Mouse (Mus musculus) gastrocnemius, postnatal 4 days (tissue): ENCODE measurements at regions not wholly inside any gene's neighbourhood (a gene's known extent, or its start where the extent isn't known, plus 50 kb on each side); places are given as distances from the start of the nearest gene placed in this dataset.

Source experiments
- DNase-seq, 2 experiments: peaks; one replicate each; pipeline ENCODE4 v3.0.0; 2021 to 2022; ENCODE audit warnings: low spot score in 2 of 2, mixed read lengths in 2 of 2

GRCm38 (mm10) chr13:42589136-42589535 is 91.3 kb upstream of the Phactr1 start:
- DNase-seq: no peak

GRCm38 (mm10) chr13:42589607-42590006 is 90.8 kb upstream of the Phactr1 start:
- DNase-seq: no peak

GRCm38 (mm10) chr13:42590415-42590814 is 90.0 kb upstream of the Phactr1 start:
- no peak for DNase-seq

GRCm38 (mm10) chr13:42592945-42593344 is 87.5 kb upstream of the Phactr1 start:
- DNase-seq: no peak

- no peak for DNase-seq
Observed at GRCm38 (mm10) chr13:42593488-42594170, 86.8 kb upstream of the Phactr1 start.

GRCm38 (mm10) chr13:42595180-42595579 is 85.2 kb upstream of the Phactr1 start:
- no peak for DNase-seq

GRCm38 (mm10) chr13:42597781-42598180 is 82.6 kb upstream of the Phactr1 start:
- DNase-seq: no peak

GRCm38 (mm10) chr13:42603308-42603707 is 77.1 kb upstream of the Phactr1 start:
- no peak for DNase-seq

- DNase-seq: no peak
Observed at GRCm38 (mm10) chr13:42607735-42608134, 72.7 kb upstream of the Phactr1 start.

GRCm38 (mm10) chr13:42608963-42609362 is 71.5 kb upstream of the Phactr1 start:
- no peak for DNase-seq

GRCm38 (mm10) chr13:42613326-42613725 is 67.1 kb upstream of the Phactr1 start:
- DNase-seq: no peak

GRCm38 (mm10) chr13:42615826-42616225 is 64.6 kb upstream of the Phactr1 start:
- no peak for DNase-seq

GRCm38 (mm10) chr13:42617225-42617624 is 63.2 kb upstream of the Phactr1 start:
- DNase-seq: no peak

GRCm38 (mm10) chr13:42617844-42618243 is 62.6 kb upstream of the Phactr1 start:
- DNase-seq: no peak

- no peak for DNase-seq
Observed at GRCm38 (mm10) chr13:42619555-42620280, 60.7 kb upstream of the Phactr1 start.

GRCm38 (mm10) chr13:42623491-42623890 is 56.9 kb upstream of the Phactr1 start:
- peak in 1 of 2 experiments; percentile 8 for DNase-seq
